Mouse (Mus musculus): ENCODE data around the gene Mcrs1. TPM values are rescaled to one million over a fixed set of nuclear protein-coding genes. Genes with fewer than 3 reads are reported as not detected.
"Not testable (repeated sequence)": the region's sequence is repeated elsewhere in the genome, so short reads cannot be mapped to it uniquely, and the experiment has no call there.

Gene Mcrs1
- total RNA-seq, 2 experiments from 2014 or later, result 30.9 to 48.0 TPM

DNA sequence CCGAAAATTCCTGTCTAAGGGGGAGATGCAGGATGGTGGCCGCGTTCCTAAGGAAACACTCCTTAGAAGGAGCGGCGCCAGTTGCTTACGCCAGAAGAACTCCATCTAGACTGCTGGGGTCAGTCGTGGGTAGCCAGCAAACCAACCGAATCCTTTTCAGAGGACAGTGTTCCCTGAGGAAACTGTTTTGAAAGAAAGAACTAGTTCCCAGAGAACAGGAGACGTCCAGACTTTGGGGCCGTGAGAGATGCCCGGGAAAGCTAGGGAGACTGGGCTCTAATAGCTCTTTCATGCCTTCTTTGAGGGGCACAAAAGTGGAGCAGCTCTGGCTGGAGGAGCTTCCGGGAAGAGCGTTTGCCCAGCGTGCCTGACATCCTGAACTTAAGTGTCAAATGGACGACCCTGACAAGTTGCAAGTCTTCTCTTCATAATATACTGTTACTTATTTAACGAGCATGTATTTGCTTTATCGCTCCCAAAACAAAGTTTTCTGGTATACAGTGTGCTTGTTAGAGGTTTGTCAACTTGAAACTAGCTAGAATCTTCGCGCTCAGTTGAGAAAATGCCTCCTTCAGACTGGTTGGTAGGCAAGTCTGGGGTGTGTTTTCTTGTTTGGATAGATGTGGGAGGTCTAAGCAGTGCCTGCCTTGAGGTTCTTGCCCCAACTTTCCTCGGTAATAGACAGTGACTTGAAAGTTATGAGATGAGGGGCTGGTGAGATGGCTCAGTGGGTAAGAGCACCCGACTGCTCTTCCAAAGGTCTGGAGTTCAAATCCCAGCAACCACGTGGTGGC lies 817 bp upstream of the Mcrs1 start:
- ATAC-seq (replicated peaks; ENCODE audit: poor library complexity, severe bottlenecking), result peak; percentile 34

DNA sequence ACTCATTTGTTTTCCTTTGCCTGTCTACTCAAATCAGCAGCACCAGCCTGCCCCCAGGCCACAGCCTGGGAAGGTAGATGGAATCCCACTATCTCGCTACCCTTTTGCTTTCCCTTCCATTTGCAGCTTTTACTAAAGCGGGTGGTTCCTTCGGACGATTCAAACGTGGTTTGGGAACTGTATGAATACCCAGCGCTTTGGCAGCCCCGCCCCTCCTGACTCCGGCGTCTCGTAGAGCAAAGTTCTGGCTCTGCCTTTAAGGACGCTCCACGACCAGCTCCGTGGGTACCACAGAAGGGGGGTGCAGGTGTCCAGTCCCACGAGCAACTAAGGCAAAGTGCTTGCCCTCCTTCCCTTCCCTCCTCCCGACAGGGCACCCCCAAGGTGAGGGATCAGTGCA lies 650 bp downstream of the Mcrs1 start:
- not testable (repeated sequence) for ATAC-seq (replicated peaks; ENCODE audit: poor library complexity, severe bottlenecking)

DNA sequence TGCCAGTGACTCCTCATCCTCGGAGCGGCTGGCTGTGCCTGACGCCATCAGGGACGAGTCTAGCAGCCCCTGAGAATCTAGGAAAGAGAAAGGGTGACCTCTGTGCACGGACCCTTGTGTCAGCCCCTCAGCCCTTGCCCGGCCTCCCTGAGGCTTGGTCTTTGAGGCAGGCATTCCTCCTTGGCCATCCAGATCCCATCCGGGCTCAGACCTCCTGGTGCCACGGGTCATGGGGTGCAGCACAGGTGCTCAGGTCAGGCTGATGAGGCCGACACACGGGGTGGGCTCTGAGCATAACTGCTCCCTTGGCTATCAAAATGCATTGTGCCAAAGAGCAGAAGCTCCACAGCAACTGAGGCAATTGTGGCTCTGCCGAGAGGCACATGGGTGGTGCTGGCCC lies 1.8 kb downstream of the Mcrs1 start:
- ATAC-seq (replicated peaks; ENCODE audit: poor library complexity, severe bottlenecking), result no peak

DNA sequence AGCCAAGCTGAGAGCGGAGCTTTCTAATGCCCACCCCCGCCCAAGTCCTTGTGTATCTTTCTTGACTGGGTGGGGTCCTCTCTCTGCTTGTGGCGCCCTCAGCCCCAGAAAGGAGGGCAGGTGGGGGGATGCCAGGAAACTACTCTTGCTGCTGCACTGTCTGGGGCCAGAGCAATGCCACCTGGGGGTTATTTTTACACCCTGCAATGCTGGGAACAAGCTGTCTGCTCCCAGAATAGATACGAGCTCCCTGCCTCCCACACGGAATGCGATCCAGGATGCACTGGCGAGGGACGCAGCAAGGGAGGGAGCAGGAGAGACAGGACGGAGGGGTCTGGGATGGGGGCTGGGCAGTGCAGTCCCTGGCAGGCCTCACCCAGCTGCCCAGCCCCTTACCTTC lies 2.8 kb downstream of the Mcrs1 start:
- ATAC-seq (replicated peaks; ENCODE audit: poor library complexity, severe bottlenecking), result no peak

DNA sequence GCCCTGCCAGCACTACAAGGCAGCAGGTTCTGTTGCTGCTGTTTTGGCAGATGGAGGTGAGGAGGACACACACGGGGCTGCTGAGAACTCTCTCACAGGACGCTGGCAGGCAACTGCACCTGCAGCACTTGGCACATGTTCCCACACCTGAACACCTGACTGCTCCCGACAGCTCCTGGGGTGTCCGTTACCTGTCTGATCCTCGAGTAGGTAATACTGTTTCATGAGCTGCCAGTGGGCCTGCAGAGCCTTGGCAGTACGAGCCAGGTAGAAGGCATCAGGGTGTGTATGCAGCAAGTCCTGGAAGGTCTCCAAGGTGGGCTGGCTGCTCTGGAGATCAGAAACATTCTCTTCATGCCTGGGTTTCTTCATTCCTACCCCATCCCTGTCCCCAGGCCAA lies 5.0 kb downstream of the Mcrs1 start:
- not testable (repeated sequence) for ATAC-seq (replicated peaks; ENCODE audit: poor library complexity, severe bottlenecking)

DNA sequence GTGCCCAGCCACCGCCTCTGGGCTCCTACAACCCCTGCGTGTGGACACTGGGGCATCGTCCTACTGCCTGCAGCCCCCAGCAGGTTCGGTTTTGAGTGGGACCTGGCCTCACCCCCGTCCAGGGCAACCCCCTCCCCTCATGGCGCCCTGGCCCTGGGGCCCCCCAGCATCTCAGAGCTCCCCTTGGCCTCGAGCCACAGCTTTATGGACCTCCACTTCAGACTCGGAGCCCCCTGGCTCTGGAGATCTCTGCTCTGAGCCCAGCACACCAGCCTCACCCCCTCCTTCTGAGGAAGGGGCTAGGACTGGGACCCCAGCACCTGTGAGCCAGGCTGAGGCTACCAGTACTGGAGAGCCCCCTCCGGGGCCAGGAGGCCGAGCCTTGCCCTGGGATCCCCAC lies 9.7 kb downstream of the Mcrs1 start:
- ATAC-seq (replicated peaks; ENCODE audit: poor library complexity, severe bottlenecking), result no peak

DNA sequence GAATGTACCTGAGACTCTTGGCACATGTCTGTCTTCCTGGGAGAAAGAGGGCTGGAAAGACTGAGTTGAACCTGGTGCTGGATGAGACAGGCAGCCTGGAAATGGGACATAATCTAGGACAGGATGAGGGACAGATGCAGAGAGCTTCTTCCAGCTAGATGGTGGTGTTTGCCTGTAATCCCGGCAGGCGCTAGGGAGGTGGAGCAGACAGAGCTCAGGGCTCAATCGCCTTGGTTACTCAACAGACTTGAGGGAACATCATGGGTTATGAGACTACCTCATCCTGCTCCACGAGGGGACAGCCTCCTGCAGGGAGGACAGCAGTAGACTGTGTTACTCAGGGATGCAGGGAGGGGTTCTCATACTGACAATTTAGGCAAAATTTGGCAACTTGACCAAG lies 10.5 kb downstream of the Mcrs1 start:
- ATAC-seq (replicated peaks; ENCODE audit: poor library complexity, severe bottlenecking), result no peak

DNA sequence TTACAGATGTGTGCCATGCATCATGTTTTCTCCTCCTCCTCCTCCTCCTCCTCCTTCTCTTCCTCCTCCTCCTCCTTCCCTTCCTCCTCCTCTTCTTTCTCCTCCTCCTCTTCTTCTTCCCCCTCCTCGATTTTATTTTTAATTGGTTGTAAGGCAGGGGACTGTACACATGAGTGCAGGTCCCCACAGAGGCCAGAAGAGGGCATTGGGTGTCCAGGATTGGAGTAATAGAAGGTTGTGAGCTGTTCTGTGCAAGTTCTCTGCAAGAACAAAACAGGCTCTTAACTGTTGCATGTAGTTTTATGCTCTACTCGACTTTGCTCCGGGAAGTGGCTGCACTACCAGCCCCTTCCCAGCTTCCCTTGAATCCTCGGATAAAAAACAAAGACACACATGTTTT lies 11.6 kb downstream of the Mcrs1 start:
- ATAC-seq (replicated peaks; ENCODE audit: poor library complexity, severe bottlenecking), result no peak; the same call in 1 of the 2 replicates

DNA sequence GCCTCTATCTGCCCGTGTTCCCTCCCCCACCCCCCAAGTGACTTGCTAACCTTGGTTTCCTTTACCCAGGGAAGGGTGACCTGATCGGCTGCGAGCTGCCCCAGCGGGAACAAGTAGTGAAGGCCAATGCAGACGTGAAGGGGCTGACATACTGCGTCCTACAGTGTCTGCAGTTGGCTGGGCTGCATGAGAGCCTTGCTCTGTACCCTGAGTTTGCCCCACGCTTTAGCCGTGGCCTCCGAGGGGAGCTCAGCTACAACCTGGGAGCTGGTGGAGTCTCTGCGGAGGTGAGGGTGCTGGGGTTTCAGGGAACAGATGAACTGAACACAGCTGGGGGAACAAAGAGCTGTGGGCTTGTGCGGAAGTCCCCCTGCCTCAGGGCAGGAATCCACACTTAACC lies 13.8 kb downstream of the Mcrs1 start:
- ATAC-seq (replicated peaks; ENCODE audit: poor library complexity, severe bottlenecking), result no peak

DNA sequence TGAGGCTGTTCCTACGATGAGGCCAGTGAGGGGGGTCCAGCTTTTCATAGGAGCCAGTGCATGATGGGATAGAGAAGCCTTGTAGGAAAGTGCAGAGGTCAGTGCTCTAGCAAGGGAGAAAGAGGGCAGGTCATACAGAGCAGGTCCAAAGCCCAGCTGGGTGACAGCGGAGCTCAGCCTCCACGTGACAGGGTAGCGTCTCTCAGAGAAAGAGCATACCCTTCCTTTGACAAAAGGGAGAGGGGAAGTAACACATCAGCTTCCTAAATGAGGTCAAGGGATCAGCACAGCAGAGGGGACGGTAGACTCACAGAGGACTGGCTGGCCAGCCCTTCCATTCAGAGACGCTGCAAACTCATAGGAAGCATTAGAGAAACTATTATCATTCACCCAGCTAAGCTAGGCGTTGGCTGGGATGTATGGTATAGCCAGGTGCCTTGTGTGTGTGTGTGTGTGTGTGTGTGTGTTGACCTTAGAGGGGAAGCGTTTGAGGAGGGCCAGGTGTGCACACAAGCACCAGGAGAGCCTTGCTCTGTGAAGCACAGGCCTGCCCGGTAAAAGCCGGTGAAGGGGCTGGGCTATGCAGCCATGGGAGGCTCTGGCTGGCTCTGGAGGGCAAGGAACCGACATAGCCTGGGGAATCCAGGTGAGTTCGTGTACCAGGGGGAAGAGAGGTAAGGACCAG lies 17.3 kb downstream of the Mcrs1 start:
- ATAC-seq (replicated peaks; ENCODE audit: poor library complexity, severe bottlenecking), result no peak

DNA sequence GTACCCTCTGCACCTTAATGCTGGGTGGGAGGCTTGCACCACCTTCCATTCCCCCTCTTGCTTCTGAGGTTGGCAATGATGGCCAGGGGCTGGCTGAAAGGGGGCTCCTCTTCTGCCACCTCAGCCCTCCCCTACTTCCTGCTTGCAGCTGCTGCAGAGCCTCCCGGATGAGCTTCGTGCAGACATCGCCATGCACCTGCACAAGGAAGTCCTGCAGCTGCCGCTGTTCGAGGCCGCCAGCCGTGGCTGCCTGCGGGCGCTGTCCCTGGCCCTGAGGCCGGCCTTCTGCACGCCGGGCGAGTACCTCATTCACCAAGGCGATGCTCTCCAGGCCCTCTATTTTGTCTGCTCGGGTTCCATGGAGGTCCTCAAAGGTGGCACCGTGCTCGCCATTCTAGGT lies 18.0 kb downstream of the Mcrs1 start:
- ATAC-seq (replicated peaks; ENCODE audit: poor library complexity, severe bottlenecking), result no peak

DNA sequence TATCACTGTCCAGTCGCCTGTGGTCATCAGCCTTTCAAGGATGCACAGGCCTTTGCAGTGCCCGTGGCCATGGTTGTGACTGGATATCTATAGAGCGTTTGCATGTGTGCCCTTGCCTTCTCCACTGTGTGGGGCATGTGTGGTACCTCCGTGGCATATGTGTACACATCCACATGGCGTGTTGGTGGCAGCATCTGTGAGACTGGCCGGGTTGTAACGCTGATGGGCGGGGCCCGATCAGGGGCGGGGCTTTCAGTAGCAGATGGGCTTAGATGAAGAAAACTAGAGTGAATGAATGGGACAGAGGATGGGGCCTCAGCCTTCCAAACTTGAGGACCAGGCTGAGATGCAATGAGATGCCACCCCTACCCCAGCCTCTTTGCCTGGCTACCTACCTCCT lies 19.8 kb downstream of the Mcrs1 start:
- no peak for ATAC-seq (replicated peaks; ENCODE audit: poor library complexity, severe bottlenecking)

DNA sequence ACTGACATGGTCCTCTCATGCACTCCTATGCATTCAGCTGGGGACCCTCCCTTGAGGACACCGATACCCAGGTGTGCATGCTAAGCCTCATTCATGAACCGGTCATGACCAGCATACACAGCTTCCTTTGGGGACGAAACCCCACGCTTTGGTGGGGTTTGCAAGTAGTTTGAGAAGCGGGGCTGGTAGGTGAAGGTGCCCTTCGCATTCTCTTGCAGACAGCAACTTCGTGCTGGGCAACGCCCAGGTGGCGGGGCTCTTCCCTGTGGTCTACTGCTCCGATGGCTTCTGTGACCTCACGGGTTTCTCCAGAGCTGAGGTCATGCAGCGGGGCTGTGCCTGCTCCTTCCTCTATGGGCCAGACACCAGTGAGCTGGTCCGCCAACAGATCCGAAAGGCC lies 25.7 kb downstream of the Mcrs1 start:
- ATAC-seq (replicated peaks; ENCODE audit: poor library complexity, severe bottlenecking), result no peak

DNA sequence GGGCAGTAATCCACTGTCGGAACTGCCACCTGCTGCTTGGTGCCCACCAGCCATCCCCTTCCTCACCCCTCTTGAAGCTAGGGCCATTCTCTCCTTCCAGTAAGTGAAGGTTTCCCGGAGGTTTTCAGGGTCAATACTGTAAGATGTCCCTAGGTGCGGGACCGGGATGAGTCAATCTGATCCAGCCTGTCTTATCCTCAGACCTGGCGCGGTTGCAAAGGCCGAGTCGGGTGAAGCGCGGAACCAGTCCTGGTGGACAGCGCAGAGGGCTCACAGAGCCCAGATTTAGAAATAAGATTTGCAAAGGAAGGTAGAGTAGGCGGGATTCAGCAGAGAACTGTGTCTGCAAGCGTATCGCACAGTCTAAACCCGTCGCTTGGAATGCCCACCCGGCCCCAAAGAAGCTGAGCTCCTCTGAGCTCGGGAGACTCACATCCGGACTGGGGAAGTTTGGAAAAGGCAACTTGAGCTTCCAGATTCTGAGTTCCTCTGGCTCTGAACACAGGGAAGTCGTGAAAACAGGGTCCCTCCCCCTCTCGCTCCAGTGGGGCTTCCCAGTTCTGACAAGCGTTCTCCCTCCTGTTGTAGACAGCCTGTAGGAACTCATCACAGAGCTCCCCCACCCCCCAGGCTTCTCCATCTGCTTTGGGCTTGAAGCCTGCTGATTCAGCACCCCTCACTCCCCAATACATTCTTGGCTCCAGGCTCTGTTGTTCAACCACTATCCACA lies 26.5 kb downstream of the Mcrs1 start:
- no peak for ATAC-seq (replicated peaks; ENCODE audit: poor library complexity, severe bottlenecking)

DNA sequence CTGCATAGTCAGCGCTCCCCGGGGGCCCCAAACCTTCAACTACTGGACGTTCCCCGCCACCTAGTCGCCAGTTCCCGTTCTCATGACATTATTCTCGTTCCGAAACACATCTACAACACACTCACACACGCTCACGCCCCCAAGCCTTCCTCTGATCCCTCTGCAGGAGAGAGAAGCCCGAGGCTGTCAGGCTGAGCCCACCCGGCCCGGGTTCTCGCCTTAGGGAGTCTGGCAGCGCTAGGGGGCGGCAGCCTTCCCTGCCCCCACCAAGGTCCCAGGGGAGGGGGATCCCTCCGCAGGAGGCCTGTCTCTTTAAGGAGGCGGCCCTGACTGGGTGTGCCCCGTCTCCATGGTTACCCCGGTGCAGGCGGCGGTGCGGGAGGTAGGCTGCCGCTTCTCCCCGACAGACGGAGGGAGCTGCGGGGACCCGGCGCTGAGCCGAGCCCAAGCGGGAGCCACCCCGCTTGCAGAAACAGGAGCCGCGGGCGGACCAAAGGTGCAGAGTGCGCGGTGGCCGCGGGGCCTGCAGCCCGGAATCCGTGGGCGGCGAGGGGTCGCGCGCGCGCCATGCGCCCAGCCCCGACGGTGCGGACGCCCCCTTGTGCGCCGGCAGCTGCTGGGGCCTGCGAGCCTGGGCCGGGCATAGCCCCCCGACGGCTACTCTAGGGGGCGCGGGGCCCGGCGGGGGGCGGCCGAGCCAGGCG lies 27.4 kb downstream of the Mcrs1 start, which contains the start of gene Kcnh3:
Gene Kcnh3 (plus strand): TSS at position 654 of the 704 bp plus-strand sequence.
- ATAC-seq (replicated peaks; ENCODE audit: poor library complexity, severe bottlenecking), result peak; percentile 57; the same call in 1 of the 2 replicates

DNA sequence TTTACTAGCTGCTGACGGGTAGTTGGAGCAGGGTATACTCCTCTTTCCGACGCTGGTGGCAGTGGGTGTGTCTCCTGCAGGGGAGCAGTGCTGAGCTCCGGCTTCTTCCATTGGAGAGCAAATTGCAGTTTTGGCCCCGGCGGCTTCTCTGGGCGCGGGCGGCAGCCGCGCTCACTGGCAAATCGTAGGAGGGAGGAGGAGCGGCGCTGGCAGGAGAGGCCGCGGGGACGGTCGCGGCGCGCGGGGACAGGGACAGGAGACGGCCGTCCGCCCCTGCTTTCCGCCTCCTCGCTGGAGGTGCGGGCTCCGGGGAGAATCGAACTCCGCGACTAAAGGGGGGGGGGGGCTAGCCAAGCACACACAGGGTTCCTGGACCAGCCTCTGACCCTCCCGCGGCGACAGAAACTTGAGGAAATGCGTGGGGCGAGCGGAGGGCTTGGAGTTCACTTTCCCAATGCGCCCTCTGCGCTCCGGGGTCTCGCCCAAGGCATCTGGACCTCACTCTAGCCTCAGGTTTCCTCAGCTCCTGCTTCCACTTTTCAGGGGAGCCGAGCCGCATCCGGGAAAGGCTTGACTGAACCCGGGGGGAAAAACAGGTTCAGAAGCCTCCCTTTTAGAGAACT lies 28.1 kb downstream of the Mcrs1 start:
- 0 out of 2 replicates have a peak, but pooled peaks have one; percentile 8 for ATAC-seq (replicated peaks; ENCODE audit: poor library complexity, severe bottlenecking)

DNA sequence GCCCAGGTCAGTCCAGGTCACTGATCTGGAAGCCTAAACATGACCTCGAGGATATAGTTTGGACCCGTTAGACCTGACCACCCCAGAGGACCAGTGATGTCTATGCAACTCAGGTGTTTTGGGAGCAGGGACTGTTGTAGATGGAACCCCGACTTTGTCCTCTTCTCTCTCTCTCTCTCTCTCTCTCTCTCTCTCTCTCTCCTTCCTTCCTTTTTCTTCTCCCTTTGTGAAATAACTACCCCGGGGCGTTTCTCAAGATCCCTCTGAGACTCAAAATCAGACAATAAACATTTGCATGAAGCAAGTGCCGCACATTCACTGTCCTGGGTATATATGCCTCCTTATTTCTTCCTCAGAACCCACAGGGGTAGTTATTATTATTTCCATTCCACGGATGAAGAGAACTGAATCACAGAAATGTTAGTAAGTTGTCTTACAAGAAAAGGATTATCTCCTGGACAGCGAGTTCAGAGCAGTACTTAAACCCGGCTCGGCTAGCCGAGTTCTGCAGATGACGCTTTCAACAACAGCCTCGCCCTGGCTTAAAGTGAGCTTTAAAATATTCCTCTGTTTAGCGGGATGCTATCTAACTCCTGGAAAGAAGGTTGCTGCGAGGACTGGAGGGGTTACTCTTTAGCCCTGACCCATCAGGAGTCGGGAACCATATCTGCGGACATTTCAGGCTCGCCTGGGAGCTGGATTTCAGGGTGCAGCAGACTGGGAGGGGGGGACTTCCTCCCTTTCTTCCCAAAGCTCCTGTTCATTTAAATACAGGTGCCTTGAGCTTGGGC lies 28.8 kb downstream of the Mcrs1 start:
- no peak for ATAC-seq (replicated peaks; ENCODE audit: poor library complexity, severe bottlenecking)

DNA sequence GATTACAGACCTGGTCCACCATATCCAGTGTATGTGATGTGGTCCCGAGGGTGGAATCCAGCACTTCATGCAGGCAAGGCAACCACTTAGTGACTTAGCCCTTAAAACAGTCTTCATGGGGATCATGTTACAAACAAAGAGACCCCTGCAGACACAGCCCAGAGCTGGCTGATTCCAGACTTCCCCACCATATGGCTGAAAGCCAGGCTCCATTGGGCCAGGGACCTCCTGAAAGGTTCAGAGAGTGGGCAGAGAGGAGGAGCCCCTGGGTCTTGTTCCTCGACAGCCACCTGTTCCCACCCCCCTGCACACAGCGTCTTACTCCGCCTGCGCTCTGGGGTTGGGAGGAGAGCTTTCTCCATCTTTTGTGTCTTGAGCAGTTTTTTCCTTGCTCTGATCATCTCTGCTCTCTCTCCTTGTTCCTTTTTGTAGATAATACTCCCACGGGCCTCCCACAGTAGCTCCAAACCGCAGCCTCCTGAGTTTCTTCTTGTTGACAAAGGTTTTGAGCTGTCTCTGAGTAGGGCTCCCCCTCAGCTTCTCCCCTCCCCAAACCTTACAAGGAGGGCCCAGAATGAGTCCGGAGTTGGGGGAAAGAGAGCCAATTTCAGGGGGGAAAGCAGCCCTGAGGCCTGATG lies 30.3 kb downstream of the Mcrs1 start:
- ATAC-seq (replicated peaks; ENCODE audit: poor library complexity, severe bottlenecking), result no peak

DNA sequence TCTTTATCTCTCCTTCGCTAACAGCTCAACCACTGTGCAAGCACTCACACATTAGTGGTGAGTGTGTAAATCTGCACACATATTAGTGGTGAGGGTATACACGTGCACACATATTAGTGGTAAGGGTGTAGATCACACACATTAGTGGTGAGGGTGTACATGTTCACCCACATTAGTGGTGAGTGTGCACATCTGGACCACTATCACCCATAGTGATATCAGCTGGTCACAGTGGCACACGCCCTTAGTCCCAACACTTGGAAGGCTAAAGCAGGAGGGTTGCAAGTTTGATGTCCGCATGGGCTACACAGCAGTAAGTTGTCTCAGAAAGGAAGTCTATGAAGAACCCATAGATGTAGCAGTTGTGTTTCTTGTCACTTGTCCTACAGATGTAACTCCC lies 34.1 kb downstream of the Mcrs1 start:
- no peak for ATAC-seq (replicated peaks; ENCODE audit: poor library complexity, severe bottlenecking)
